Mouse (Mus musculus) C2C12 (cell line): Measurements from ENCODE around the gene Wwox.

ENCODE experiments used
- CTCF ChIP-seq: IDR thresholded peaks from one replicate; pipeline ENCODE4 v1.5.1; 2011; ENCODE audit not compliant: control insufficient read depth, insufficient read depth, insufficient read length
- MAX ChIP-seq: IDR thresholded peaks from one replicate; pipeline ENCODE4 v1.6.1; 2011; ENCODE audit warnings: mild to moderate bottlenecking, control low read depth
- USF1 ChIP-seq: IDR thresholded peaks from one replicate; pipeline ENCODE4 v1.6.1; 2011; ENCODE audit warnings: low read depth, mild to moderate bottlenecking, control low read depth, moderate library complexity

- TF ChIP-seq USF1 = no peak
- no peak for TF ChIP-seq CTCF
- TF ChIP-seq MAX = no peak
Measured at GRCm38 (mm10) chr8:114941644-114942043, 502.2 kb downstream of the Wwox start.
